Mouse (Mus musculus) ES-Bruce4 (cell line): Measurements from ENCODE around the gene Opn3. TPM values are rescaled to one million over a fixed set of nuclear protein-coding genes. Genes with fewer than 3 reads are reported as not detected.

Experiments
- H3K27ac ChIP-seq: 2 replicates; pipeline ENCODE4 v1.5.1; 2012; ENCODE audit warnings: low read length, inconsistent platforms; ENCODE audit not compliant: insufficient read depth
- H3K27me3 ChIP-seq: 2 replicates; pipeline ENCODE4 v1.6.1; 2012; ENCODE audit warnings: mild to moderate bottlenecking, low read length, inconsistent platforms; ENCODE audit not compliant: control insufficient read depth, poor library complexity, insufficient read depth, severe bottlenecking
- H3K36me3 ChIP-seq: 2 replicates; pipeline ENCODE4 v1.6.1; 2012; ENCODE audit warnings: inconsistent platforms, mild to moderate bottlenecking, low read length, moderate library complexity; ENCODE audit not compliant: control insufficient read depth, poor library complexity, insufficient read depth, severe bottlenecking
- H3K4me1 ChIP-seq: one replicate; pipeline ENCODE4 v1.8.1; 2011; ENCODE audit warnings: low read length; ENCODE audit not compliant: control insufficient read depth, insufficient read depth
- H3K4me3 ChIP-seq: 2 replicates; pipeline ENCODE4 v1.5.1; 2011; ENCODE audit warnings: low read depth, mild to moderate bottlenecking, low read length
- H3K9ac ChIP-seq: 2 replicates; pipeline ENCODE4 v1.6.1; 2012; ENCODE audit warnings: low read depth, mild to moderate bottlenecking, inconsistent platforms; ENCODE audit not compliant: poor library complexity, severe bottlenecking
- H3K9me3 ChIP-seq: replicated peaks from 2 replicates; pipeline ENCODE4 v1.6.1; 2012; ENCODE audit warnings: mild to moderate bottlenecking, low read length, inconsistent platforms; ENCODE audit not compliant: control insufficient read depth, poor library complexity, insufficient read depth, severe bottlenecking
- CTCF ChIP-seq: IDR thresholded peaks from one replicate; pipeline ENCODE4 v1.8.1; 2011; ENCODE audit warnings: low read depth, low read length
- EP300 ChIP-seq: IDR thresholded peaks from 2 replicates; pipeline ENCODE4 v1.6.1; 2011; ENCODE audit warnings: low read depth, low read length; ENCODE audit not compliant: insufficient read depth
- POLR2A ChIP-seq: IDR thresholded peaks from one replicate; pipeline ENCODE4 v1.8.1; 2011; ENCODE audit warnings: low read length; ENCODE audit not compliant: insufficient read depth
- polyA plus RNA-seq: library from polyadenylated mRNA; stranded (reverse); fragments of >200 nt; gene quantifications from 2 replicates; pipeline ENCODE4 v1.2.4, GENCODE M21; 2011; ENCODE audit warnings: low read depth; ENCODE audit not compliant: missing spikeins, insufficient read depth, insufficient read length

Gene Opn3
- 1.7 and 1.9 TPM in 2 replicates for polyA plus RNA-seq

GRCm38 (mm10) chr1:175692246-175692996, at the start of gene Opn3, which contains the start of gene Chml:
Gene Opn3 (minus strand): TSS chr1:175692776.
Gene Chml (minus strand): TSS chr1:175692901.
- Histone ChIP-seq H3K9me3 (no peaks in the 10 kb centered on the region), H3K4me3 (peak within 1 kb of the TSS; percentile 94), H3K27me3 (no peaks in the 10 kb centered on the region), H3K27ac (no peak within 1 kb of the TSS), H3K36me3 (no peaks in the 10 kb centered on the region), H3K9ac (peak within 1 kb of the TSS; percentile 76), H3K4me1 (peaks cover 4% of the 10 kb centered on the region)
- TF ChIP-seq CTCF (no peak), POLR2A (no peak), EP300 (0 out of 2 replicates have a peak, but pooled peaks have one; percentile 23)

DNA sequence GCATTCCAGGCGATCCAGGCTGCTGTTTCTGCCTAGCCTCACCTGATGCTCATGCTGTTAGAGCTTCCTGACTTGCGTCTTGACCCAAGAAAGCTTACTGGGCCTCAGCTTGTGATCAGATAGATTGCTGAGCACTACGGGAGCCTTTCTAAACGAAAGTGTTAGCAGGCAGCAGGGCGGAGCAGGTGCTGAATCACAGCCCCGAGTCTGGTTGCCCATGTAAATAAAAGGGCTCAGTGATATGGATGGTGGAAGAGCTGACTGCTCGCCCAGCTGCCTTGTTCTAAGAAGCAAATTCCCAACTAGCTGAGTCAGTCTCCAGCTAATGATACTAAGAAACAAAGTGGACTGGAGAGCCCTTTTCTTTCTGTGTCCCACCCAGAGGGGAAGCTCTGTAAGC, 33.2 kb upstream of the Opn3 start:
- no peaks in the 10 kb centered on the region for H3K9me3 ChIP-seq
- no peaks in the 10 kb centered on the region for H3K36me3 ChIP-seq
- H3K9ac ChIP-seq: no peak overlapping the region
- H3K4me3 ChIP-seq: no peak overlapping the region
- TF ChIP-seq EP300 (no peak), POLR2A (no peak), CTCF (no peak)
- H3K27ac ChIP-seq: no peak overlapping the region
- H3K4me1 ChIP-seq: no peaks in the 10 kb centered on the region
- no peaks in the 10 kb centered on the region for H3K27me3 ChIP-seq

DNA sequence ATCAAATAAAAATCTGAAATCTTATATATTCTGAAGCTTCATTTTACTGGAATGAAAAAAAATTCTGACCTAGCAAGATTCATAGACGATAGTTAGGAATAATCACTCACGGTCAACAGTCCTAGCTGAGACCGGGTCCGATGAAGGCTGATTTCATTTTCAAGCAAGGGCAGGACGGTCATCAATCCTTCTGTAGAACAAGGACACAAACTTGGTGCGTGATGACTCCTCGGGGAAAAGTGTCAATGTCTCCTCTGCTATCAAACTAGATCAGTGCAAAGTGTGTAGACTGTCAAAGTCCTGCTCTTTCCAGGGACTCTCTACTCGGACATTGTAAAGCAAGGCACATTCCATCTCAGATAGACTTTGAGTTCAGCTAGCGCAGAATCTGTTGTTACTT, 24.3 kb upstream of the Opn3 start:
- Histone ChIP-seq H3K36me3 (no peaks in the 10 kb centered on the region), H3K9ac (no peak overlapping the region), H3K27me3 (no peaks in the 10 kb centered on the region), H3K4me1 (no peaks in the 10 kb centered on the region), H3K9me3 (no peaks in the 10 kb centered on the region), H3K4me3 (no peak overlapping the region), H3K27ac (no peak overlapping the region)
- TF ChIP-seq EP300 (no peak), POLR2A (no peak), CTCF (no peak)

DNA sequence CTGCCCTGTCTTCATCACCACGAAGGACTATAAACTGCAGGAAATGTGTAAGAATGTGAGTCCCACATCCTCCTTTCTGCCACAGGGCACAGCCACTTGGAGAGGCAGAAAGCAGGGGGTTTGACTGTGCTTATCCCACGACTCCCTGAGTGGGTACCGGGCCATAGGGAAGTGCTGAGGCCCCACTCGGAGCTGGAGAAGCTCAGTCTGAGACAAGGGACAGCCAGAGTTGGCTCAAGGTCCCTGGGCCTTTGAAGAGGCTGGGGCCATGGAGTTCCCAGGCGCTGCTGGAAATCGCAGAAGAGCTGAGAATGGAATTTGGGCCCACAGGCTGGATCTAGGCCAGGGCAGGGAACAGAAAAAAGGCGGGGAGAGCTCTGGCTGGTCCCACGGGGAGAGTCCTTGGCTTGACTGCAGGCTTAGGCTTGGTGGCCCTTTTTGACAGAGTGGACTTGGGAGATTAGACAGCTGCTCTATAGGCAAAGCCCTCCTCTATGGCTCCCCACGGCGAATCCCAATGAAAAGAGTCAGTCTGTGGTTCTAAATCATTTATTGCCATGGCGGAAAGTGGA, 19.8 kb upstream of the Opn3 start:
- TF ChIP-seq POLR2A (no peak), EP300 (no peak), CTCF (no peak)
- Histone ChIP-seq H3K27ac (no peak overlapping the region), H3K36me3 (no peaks in the 10 kb centered on the region), H3K4me3 (no peak overlapping the region), H3K27me3 (no peaks in the 10 kb centered on the region), H3K9ac (no peak overlapping the region), H3K9me3 (no peaks in the 10 kb centered on the region), H3K4me1 (no peaks in the 10 kb centered on the region)

DNA sequence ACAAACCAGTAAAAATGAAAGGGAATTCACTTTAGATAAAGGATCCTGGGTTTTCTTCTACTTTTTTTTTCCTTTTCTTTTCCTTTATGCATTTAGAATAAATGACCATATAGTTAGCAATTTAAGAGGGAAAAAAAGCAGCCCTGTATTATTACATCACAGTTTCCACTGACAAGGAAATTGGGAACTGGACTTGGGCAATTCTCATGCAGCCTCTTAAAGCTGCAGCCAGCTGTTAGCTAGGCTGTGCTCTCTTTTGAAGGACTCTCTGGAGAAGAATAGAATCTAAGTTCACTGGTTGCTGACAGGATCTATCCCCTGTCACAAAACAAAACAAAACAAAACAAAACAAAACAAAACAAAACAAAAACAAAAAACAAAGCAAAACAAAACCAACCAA, 15.4 kb upstream of the Opn3 start:
- no peaks in the 10 kb centered on the region for H3K9me3 ChIP-seq
- no peaks in the 10 kb centered on the region for H3K36me3 ChIP-seq
- TF ChIP-seq CTCF (no peak), EP300 (no peak), POLR2A (no peak)
- no peak overlapping the region for H3K4me3 ChIP-seq
- H3K27ac ChIP-seq: no peak overlapping the region
- H3K9ac ChIP-seq: no peak overlapping the region
- no peaks in the 10 kb centered on the region for H3K27me3 ChIP-seq
- H3K4me1 ChIP-seq: no peaks in the 10 kb centered on the region

DNA sequence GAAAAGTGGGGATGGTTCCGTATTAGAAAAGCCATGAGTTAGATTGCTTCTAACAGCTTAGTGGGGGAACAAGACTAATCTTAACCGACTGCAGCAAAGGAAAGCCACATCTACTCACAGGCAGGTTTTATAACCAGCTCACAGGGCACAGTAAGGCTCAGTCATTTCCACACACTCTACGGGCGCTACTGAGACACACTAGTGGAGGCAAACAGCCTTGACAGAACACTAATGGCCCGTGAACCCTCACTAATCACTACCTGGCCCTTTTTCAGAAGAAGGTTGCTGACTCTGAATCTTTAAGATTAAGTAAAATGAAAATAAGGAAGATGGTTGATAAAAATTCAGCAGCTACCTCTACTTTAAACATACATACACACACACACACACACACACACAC, 15.0 kb upstream of the Opn3 start:
- H3K4me3 ChIP-seq: no peak overlapping the region
- TF ChIP-seq POLR2A (no peak), CTCF (no peak), EP300 (no peak)
- H3K9ac ChIP-seq: no peak overlapping the region
- no peaks in the 10 kb centered on the region for H3K4me1 ChIP-seq
- no peaks in the 10 kb centered on the region for H3K27me3 ChIP-seq
- no peak overlapping the region for H3K27ac ChIP-seq
- H3K9me3 ChIP-seq: no peaks in the 10 kb centered on the region
- H3K36me3 ChIP-seq: no peaks in the 10 kb centered on the region
